Mouse (Mus musculus): ENCODE measurements at regions not wholly inside any gene's neighbourhood (a gene's known extent, or its start where the extent isn't known, plus 50 kb on each side); places are given as distances from the start of the nearest gene placed in this dataset.

DNA sequence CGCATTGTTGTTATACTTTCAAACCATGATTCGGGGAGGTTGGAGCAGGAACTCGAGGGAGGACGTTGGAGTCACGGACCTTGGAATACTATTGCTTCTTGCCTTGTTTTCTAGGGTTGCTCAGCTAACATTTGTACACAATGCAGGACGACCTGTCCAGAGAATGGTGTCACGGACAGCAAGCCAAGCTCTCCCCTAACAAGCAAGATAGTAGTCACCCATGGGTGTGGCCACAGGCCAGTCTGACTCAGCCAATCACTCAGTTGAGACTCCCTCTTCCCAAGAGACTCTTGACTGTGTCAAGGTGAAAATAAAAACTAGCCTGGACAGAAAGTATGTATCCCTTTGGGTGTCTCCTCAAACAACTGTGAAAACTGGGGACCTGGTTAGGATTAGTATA, 291.2 kb upstream of the Tgfbr2 start:
- DNase-seq (ENCODE audit: low read depth): no peak
- no peak for TF ChIP-seq POLR2A (IDR thresholded peaks at IDR 0.05; ENCODE audit: borderline replicate concordance, extremely low read depth, insufficient read depth, insufficient read length, poor library complexity, severe bottlenecking)
- TF ChIP-seq CTCF (IDR thresholded peaks at IDR 0.05; ENCODE audit: borderline replicate concordance, extremely low read depth, insufficient read depth, insufficient read length): no peak

DNA sequence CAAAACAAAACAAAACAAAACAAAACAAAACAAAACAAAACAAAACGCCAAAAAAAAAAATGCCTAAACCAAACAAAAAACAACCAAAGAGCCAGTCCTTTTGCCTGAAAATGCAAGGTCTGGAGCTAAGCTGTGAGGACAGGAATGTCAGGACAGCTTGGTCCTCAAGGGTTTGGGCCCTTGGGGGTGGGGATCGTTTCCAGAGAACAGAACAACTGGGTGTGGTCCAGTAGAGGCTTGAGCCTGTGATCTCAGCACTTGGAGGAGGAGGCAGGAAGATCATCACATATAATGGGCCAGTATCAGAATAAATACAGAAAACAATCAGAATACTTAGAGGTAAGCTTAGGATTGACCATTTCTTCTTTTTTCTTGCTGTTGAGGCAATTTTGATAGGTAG, 289.5 kb upstream of the Tgfbr2 start:
- TF ChIP-seq POLR2A (IDR thresholded peaks at IDR 0.05; ENCODE audit: borderline replicate concordance, extremely low read depth, insufficient read depth, insufficient read length, poor library complexity, severe bottlenecking) (no peak), CTCF (IDR thresholded peaks at IDR 0.05; ENCODE audit: borderline replicate concordance, extremely low read depth, insufficient read depth, insufficient read length) (no peak)

DNA sequence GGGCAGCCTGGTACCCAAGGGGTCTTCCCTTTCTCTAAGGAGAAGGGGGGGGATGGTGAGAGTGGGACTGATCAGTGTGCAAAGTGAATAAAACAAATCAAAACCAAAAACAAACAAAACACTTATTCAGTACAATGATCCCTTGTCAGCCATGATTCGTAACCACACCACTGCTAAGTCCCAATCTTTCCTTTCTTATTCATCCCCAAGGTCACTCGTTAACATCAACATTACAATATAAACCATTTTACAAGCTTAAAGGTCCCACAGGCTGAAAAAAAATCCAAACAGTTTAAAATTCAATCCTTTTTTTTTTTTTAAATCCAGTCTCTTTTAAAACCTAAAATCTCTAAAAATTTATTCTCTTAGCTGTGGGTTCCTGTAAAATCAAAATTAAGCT, 287.1 kb upstream of the Tgfbr2 start:
- TF ChIP-seq POLR2A (IDR thresholded peaks at IDR 0.05; ENCODE audit: borderline replicate concordance, extremely low read depth, insufficient read depth, insufficient read length, poor library complexity, severe bottlenecking) (no peak), CTCF (IDR thresholded peaks at IDR 0.05; ENCODE audit: borderline replicate concordance, extremely low read depth, insufficient read depth, insufficient read length) (no peak)
- no peak for DNase-seq (ENCODE audit: low read depth)

More for the DNA sequence above, 289.5 kb upstream of the Tgfbr2 start:
- DNase-seq (ENCODE audit: low read depth): no peak

DNA sequence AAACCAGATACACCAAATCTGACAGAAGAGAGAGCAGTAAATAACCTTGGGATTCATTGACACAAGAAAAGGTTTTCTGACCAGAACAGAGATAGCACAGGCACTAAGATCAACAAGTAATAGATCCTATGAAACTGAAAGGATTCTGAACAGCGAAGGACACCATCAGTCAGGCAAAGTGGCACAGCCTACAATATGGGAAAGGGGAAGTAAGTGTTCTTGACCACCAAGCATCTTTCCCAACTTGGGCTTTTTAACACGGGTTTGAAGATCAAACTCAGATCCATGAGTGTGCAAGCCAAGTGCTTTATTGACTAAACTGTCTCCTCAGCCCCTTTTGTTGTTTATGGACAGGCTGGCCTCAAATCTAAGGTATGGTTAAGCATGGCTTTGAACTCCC, 284.9 kb upstream of the Tgfbr2 start:
- DNase-seq (ENCODE audit: low read depth): no peak
- TF ChIP-seq POLR2A (IDR thresholded peaks at IDR 0.05; ENCODE audit: borderline replicate concordance, extremely low read depth, insufficient read depth, insufficient read length, poor library complexity, severe bottlenecking): no peak
- TF ChIP-seq CTCF (IDR thresholded peaks at IDR 0.05; ENCODE audit: borderline replicate concordance, extremely low read depth, insufficient read depth, insufficient read length): no peak

DNA sequence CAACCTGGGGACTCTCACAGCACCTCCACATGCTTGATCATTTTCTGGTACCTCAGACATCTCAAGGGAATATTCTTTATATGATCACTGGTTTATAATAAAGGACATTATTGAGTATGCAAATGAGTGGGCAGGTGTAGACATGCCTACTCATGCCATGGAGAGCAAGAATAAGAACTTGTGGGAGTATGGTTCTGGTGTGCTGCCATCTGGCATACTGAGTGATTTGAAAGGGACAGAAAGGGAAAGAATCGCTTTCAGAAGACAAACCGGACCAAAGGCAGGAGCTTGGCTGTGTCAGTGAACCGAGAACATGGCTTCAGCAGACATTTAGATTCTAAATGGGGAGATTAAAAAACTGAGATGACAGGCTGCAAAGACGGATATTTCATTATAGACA, 276.9 kb upstream of the Tgfbr2 start:
- no peak for DNase-seq (ENCODE audit: low read depth)
- TF ChIP-seq CTCF (IDR thresholded peaks at IDR 0.05; ENCODE audit: borderline replicate concordance, extremely low read depth, insufficient read depth, insufficient read length) (no peak), POLR2A (IDR thresholded peaks at IDR 0.05; ENCODE audit: borderline replicate concordance, extremely low read depth, insufficient read depth, insufficient read length, poor library complexity, severe bottlenecking) (no peak)

DNA sequence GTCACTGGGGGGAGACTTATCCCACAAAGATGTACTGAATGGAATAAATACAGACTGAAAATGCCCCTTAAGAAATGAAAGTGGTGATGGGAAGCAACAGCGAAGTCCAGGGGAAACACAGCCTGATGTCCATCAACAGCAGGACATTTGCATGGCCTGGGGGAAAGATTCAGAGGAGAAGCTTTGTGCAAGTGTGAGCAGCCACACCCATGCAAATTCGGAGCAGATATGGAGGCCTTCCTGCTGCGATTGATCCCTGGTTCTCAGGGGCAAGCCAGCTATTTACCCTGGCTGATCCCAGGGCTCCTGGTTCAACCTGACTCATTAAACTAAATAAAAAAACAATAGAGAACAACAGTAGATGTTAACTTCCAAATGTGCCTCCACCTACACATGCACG, 275.7 kb upstream of the Tgfbr2 start:
- DNase-seq (ENCODE audit: low read depth): no peak
- TF ChIP-seq POLR2A (IDR thresholded peaks at IDR 0.05; ENCODE audit: borderline replicate concordance, extremely low read depth, insufficient read depth, insufficient read length, poor library complexity, severe bottlenecking) (no peak), CTCF (IDR thresholded peaks at IDR 0.05; ENCODE audit: borderline replicate concordance, extremely low read depth, insufficient read depth, insufficient read length) (no peak)

DNA sequence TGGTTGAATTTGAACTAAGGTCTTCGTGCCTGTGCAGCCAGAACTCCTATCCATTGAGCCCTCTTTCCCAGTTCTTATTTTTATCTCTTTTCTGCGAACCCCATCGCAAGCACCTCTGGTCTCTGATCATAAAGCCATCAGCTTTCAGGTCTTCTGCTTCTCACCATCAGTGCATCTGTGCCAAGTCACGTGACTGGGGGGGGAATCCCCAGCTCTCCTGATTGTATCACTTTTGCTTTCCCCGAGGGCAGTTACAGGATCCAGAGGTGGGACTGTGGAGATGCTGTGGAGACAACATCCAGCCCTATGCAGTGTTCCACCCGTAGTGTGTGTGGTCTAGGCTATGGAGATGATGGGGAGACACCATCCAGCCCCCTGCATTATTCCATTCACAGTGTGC, 272.6 kb upstream of the Tgfbr2 start:
- no peak for DNase-seq (ENCODE audit: low read depth)
- TF ChIP-seq POLR2A (IDR thresholded peaks at IDR 0.05; ENCODE audit: borderline replicate concordance, extremely low read depth, insufficient read depth, insufficient read length, poor library complexity, severe bottlenecking) (no peak), CTCF (IDR thresholded peaks at IDR 0.05; ENCODE audit: borderline replicate concordance, extremely low read depth, insufficient read depth, insufficient read length) (no peak)

DNA sequence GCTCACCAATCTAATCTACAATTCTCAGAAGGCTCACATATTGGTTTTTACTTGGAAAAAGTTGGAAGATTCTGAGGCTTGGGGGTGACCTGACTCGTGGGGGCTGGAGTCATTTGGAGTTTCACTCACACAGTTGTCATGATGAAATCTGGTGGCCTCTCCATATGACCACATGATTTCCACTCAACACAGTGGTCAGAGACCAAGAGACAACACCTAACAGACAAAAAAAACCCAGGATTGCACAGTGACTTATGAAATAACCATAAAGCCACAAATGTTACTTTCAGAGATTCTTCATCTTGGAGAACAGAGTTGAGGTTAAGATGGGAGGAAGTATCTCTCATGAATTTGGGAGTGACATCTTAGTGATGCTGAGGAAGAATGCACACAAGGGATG, 263.4 kb upstream of the Tgfbr2 start:
- DNase-seq (ENCODE audit: low read depth): no peak
- TF ChIP-seq POLR2A (IDR thresholded peaks at IDR 0.05; ENCODE audit: borderline replicate concordance, extremely low read depth, insufficient read depth, insufficient read length, poor library complexity, severe bottlenecking): no peak
- no peak for TF ChIP-seq CTCF (IDR thresholded peaks at IDR 0.05; ENCODE audit: borderline replicate concordance, extremely low read depth, insufficient read depth, insufficient read length)

DNA sequence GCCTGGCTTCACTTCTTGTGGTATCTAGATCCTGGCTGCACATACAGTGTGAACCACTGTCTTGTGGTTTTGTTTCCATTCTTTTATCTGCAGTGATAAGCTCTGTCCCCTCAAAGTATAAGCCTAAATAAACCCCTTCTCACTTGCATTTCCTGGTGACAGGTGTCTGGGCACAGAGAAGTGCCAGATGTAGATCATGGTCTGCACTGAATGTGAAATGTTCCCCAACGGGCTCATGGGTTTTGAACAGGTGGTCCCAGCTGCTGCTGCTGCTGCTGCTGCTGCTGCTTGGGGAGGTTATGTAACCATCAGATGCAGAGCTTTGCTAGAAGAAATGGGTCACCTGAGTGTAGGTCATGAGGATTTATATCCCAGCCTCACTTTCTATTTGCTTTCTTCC, 259.3 kb upstream of the Tgfbr2 start:
- TF ChIP-seq POLR2A (IDR thresholded peaks at IDR 0.05; ENCODE audit: borderline replicate concordance, extremely low read depth, insufficient read depth, insufficient read length, poor library complexity, severe bottlenecking) (no peak), CTCF (IDR thresholded peaks at IDR 0.05; ENCODE audit: borderline replicate concordance, extremely low read depth, insufficient read depth, insufficient read length) (no peak)
- DNase-seq (ENCODE audit: low read depth): no peak

DNA sequence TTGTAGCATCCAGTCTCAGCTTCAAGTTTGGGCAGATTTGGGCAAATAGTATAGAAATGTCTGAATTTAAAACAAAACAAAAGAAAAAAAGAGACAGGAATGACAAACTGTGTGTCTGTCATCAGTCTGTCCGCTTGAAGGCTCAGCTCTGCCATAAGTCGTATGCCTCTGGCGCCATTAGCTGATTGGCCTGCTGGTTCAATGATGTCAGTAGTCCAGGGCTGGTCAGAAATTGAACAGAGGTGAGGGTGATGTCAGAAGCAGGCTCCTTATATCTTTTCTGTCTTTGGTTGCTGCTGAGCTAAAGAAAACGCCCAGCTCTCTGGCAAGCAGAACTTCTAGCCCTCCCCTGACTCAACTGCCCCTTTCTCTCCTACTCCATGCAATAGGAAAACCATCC, 253.9 kb upstream of the Tgfbr2 start:
- TF ChIP-seq CTCF (IDR thresholded peaks at IDR 0.05; ENCODE audit: borderline replicate concordance, extremely low read depth, insufficient read depth, insufficient read length) (no peak), POLR2A (IDR thresholded peaks at IDR 0.05; ENCODE audit: borderline replicate concordance, extremely low read depth, insufficient read depth, insufficient read length, poor library complexity, severe bottlenecking) (no peak)
- no peak for DNase-seq (ENCODE audit: low read depth)

DNA sequence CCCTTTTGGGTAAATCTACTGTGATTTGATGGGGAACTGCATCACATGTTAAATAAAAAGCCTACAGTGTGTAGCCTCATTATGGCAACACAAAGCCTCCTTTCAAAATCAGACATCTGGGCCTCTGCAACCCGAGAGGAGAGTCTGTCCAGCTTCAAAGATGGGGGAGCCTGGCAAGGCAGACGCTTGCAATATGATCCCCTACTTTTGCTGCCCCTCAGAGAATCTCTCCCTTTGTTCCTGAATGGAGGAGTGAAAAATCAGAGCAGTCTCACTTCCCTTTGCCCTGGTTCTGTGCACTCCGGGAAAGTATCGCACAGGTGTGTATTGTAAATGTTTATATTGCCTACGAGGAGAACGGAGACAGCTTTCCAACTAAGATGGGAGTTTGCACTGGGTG, 253.3 kb upstream of the Tgfbr2 start:
- TF ChIP-seq CTCF (IDR thresholded peaks at IDR 0.05; ENCODE audit: borderline replicate concordance, extremely low read depth, insufficient read depth, insufficient read length) (no peak), POLR2A (IDR thresholded peaks at IDR 0.05; ENCODE audit: borderline replicate concordance, extremely low read depth, insufficient read depth, insufficient read length, poor library complexity, severe bottlenecking) (no peak)
- DNase-seq (ENCODE audit: low read depth): peak; percentile 43

DNA sequence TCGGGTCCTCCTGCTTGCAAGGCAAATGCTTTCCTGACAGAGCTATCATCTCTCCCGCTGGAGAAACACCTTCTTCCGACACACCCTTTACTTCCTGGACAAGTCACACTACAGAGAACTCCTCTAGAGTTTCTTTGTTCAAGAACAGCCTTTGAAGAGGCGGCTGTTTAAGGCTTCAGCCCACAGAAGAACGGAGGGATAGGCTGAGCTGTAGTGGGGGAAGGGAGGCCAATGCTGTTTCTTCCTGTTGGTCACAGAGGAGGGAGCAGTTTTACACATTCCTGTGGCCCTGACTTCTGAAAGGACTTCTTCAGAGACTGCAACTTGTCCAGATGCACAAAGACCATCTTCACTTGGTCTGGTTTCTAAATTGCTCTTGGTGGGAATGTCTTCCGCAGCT, 252.1 kb upstream of the Tgfbr2 start:
- peak; percentile 2 for DNase-seq (ENCODE audit: low read depth)
- no peak for TF ChIP-seq CTCF (IDR thresholded peaks at IDR 0.05; ENCODE audit: borderline replicate concordance, extremely low read depth, insufficient read depth, insufficient read length)
- TF ChIP-seq POLR2A (IDR thresholded peaks at IDR 0.05; ENCODE audit: borderline replicate concordance, extremely low read depth, insufficient read depth, insufficient read length, poor library complexity, severe bottlenecking): no peak

Measured in brain, embryonic 14.5 days (tissue).